Mouse (Mus musculus) CD8-positive naive resting alpha-beta T cell, adult 57 days (primary cell): Measurements from ENCODE around the gene Vamp5. TPM values are rescaled to one million over a fixed set of nuclear protein-coding genes. Genes with fewer than 3 reads are reported as not detected.

Source experiments
- total RNA-seq: library from RNA; stranded (reverse); gene quantifications from one replicate; pipeline ENCODE4 v1.2.4, GENCODE M21; 2023

Gene Vamp5
- total RNA-seq: 9.8 TPM

GRCm38 (mm10) chr6:72380131-72380770 lies at the start of gene Vamp5:
Gene Vamp5, minus strand, starts transcription at chr6:72380468.

GRCm38 (mm10) chr6:72414076-72414756 lies 33.9 kb upstream of the Vamp5 start, which contains the start of gene Ggcx:
Gene Ggcx, plus strand, starts transcription at chr6:72414308.

GRCm38 (mm10) chr6:72389941-72390771 lies 9.9 kb upstream of the Vamp5 start, which contains the start of gene Vamp8:
Gene Vamp8, minus strand, starts transcription at chr6:72390703.

GRCm38 (mm10) chr6:72366844-72367443 lies 13.3 kb downstream of the Vamp5 start, which contains the start of gene Rnf181:
Gene Rnf181, minus strand, starts transcription at chr6:72366956.

GRCm38 (mm10) chr6:72355066-72355911 lies 25.0 kb downstream of the Vamp5 start, which contains the start of gene Tmem150a:
Gene Tmem150a, plus strand, starts transcription at chr6:72355447.

GRCm38 (mm10) chr6:72347166-72347941 lies 32.9 kb downstream of the Vamp5 start, which contains the start of gene 0610030E20Rik:
Gene 0610030E20Rik, plus strand, starts transcription at chr6:72347317.

GRCm38 (mm10) chr6:72345074-72345567 lies 35.1 kb downstream of the Vamp5 start, which contains the start of gene Usp39:
Gene Usp39, minus strand, starts transcription at chr6:72345184.

Other genes starting within 250 kb of the Vamp5 start
- not detected for gene Atoh8, start 144.9 kb downstream of the Vamp5 start, total RNA-seq
- not detected for gene Sftpb, start 75.9 kb downstream of the Vamp5 start, total RNA-seq
- gene Usp39, start 35.3 kb downstream of the Vamp5 start, total RNA-seq: 36.6 TPM
- 33.6 TPM for gene 0610030E20Rik, start 33.2 kb downstream of the Vamp5 start, total RNA-seq
- gene Tmem150a, start 25.0 kb downstream of the Vamp5 start, total RNA-seq: 2.4 TPM
- 72.8 TPM for gene Rnf181, start 13.5 kb downstream of the Vamp5 start, total RNA-seq
- 60.7 TPM for gene Vamp8, start 10.2 kb upstream of the Vamp5 start, total RNA-seq
- 19.6 TPM for gene Ggcx, start 33.8 kb upstream of the Vamp5 start, total RNA-seq
- 238 TPM for gene Mat2a, start 59.1 kb upstream of the Vamp5 start, total RNA-seq
- gene Sh2d6, start 141.2 kb upstream of the Vamp5 start, total RNA-seq: not detected
- 33.5 TPM for gene Capg, start 163.9 kb upstream of the Vamp5 start, total RNA-seq
- gene Elmod3, start 217.9 kb upstream of the Vamp5 start, total RNA-seq: 13.2 TPM
- 5.8 TPM for gene Retsat, start 218.0 kb upstream of the Vamp5 start, total RNA-seq
- gene Tgoln1, start 236.5 kb upstream of the Vamp5 start, total RNA-seq: 138 TPM